Mouse (Mus musculus) forelimb bud, embryonic 11.5 days (tissue): ENCODE measurements at regions not wholly inside any gene's neighbourhood (a gene's known extent, or its start where the extent isn't known, plus 50 kb on each side); places are given as distances from the start of the nearest gene placed in this dataset.
A peak's percentile ranks its signal among the peaks of the same experiment; 100 is the strongest.

Experiments used
- DNase-seq: peaks from one replicate; pipeline ENCODE4 v3.0.0-alpha.2; 2012; ENCODE audit warnings: low read depth, low spot score

DNA sequence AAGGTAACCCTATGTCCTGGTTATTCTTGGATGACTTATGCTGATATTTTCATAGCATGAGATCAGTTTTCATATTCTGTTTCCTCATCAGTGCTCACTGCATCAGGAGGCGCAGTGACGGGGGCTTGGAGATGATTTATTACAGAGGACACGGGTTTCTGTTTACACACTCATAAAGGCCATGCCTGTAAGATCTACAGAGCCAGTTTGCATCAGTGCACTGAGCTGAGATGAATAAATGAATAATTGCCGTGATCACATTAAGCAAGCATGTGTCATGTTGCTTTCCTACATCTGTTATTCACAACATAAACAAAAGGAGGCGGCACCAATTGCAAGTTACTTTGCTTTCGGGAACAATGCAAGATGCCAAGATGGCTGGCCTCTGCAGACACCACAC, 271.6 kb downstream of the Rnf144a start:
- DNase-seq = no peak

DNA sequence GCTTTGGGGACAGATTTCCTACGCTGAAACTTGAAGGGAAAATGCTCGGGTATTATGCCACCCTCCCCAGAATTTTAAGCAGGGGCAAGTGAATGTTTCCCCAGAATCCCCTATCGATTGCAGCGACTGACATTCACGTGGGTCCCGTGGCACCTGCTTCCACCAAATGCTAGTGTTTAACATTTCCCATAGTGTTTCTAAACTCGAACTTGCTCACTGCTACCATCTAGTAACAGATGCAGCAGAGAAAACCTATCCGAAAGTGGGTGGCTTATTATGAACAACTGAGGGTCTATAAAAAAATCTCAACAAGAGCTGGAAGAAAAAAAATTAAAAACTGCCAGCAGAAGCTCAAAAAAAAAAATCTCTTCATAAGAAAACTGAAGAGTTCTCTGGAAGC, 284.2 kb downstream of the Rnf144a start:
- no peak for DNase-seq

DNA sequence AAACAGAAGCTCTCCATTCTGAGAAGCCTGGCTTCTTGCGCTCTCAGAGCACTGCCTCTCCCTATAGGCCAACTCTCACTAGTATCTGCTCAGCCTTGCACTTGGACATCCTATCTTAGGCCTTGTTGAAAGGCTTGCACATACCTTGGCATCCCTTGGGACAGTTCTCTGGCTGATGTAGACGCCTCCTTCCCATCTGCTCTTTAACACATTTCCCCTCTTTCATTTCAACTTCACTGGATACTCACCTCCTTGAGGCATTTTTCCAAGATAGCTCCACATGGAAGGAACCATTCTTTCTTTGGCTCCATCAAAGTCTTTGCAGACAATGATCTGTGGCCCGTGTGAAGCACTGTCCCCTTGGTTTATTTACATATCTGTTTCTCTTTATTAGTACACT, 285.0 kb downstream of the Rnf144a start:
- no peak for DNase-seq

DNA sequence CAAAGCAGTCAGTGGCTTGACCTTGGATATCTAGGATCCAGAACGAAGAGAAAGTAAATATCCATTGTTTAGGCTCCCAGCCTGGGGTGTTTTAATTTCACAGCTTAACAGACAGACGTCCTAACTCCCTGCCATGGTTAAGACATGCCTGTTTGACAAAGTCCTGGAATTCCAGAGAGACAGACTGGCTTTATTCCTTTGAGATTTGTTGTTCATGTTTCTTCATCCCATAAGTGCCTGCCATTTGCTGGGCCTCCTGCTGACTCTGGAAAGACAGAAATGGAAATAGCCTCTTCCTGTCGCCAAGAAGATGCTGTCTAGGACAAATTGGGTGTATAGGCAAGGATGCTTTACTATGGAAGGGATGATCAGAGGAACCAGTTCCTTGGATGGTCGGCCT, 285.5 kb downstream of the Rnf144a start:
- no peak for DNase-seq

DNA sequence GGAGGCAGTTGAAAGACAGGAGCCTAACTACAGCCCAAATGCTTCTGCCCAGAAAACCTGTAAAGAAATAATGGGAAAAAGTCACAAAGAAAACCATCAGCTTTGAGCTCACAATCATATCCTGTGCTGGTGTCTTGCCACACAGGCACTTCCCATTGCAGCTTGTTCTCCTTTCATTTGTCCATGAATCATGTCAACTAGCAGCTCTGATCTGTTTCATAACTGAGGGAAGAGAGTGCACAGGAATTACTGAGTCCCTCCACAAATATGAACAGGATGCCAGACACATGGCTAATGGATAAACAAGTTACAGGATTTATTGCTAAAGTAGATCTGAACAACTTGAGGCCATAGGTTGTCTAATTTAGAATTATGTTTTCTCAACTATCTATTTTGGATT, 286.2 kb downstream of the Rnf144a start:
- DNase-seq = no peak

DNA sequence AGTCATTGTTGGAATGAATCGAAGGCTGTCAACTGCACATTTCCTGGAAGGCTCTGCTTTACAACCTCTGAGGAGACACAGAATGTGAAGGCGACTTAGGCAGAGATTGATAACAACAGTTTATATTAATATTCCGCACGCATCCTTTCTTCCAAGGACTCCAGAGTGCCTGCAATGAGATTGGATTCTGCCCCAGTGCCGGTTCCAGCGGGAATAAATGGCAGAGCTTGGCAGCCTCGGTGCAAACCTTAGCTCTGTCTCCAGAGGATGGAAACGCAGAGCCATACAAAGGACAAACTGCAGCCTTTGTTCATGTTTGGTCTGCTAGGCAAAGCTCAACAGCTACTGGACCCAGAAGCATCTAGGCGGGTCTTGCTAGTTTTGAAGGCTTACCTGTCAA, 288.8 kb downstream of the Rnf144a start:
- DNase-seq = no peak

DNA sequence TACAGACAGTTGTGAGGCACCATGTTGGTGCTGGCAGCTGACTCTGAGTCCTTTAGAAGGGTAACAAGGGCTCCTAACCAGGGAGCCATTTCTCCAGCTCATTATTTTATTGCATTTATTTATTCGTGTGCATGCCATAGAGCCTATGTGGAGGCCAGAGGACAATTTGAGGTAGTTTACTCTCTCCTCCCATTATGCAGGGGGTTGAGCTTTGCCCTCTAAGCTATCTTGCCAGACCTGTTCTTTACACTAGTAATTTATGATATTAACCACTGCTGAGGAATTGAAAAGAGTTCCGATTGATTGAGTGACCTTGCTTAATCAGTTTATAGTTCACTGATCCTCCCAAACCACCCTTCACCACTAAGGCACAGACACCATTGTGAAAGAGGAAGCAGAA, 290.8 kb downstream of the Rnf144a start:
- DNase-seq = no peak

DNA sequence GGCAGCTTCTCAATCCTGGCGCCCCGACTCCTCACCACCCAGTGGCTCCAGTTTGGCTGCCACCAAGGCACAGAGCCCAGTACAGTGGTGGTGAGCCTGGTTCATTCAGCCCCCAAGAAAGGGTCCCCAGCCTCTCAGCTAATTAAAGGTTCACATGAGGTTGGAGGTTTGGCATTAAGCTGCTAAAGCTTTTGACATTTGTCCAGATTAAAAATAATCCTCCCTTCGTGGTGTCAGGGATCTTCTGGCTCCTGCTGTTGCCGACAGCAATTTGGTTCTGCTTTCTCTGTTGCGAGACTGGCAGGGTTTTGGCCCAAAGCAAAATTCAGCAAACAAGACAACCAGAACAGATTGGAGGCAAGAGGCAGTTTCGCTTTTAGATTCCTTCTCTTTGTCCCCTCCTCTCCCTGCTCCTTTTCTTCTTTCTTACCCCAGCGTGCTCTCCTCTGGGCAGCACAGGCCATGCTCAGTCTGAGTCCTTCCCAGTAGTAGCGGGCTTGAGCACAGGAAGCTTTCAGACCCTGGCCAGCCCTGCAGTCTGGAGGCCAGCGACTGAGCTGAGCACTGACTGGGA, 299.6 kb downstream of the Rnf144a start:
- DNase-seq = no peak

DNA sequence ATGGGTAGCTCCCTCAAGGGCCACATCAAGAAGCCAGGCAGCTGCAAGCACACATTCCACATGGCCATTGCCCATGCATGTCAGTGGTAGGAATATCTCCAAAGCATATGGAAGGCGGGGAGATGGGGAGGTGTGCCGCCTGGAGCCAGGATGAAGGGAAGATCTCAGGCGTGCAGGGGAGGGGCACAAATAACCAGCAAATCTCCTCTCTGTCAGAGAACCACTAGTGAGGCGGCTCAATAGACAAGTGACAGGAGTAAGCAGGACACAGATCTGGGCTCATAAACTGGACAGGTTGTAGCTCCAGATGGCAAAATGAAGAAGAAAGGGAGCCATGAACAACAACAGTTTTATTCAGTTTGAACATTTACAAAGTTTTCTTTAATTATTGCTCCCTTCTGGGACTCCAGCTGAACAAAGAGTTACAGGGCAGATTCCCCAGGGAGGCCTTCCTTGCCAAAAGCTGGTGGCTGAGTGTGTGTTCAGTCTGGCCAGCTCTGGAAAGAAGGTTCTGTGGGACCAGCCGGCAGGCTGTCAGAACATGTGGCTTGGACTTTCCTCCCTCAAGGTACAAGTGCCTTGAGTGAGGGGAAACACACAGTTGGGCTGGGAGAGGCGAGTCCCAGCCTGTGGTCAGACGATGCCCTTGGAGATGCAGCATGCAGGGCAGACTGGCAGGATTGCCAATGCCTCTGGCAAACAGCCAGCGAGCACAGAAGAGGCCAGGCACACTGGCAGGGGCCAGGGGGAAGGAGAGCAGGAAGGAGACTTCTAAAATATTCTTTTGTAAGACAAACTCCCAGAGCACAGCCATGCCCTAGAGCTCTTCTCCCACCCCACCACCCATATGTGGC, 302.7 kb downstream of the Rnf144a start:
- DNase-seq = no peak

DNA sequence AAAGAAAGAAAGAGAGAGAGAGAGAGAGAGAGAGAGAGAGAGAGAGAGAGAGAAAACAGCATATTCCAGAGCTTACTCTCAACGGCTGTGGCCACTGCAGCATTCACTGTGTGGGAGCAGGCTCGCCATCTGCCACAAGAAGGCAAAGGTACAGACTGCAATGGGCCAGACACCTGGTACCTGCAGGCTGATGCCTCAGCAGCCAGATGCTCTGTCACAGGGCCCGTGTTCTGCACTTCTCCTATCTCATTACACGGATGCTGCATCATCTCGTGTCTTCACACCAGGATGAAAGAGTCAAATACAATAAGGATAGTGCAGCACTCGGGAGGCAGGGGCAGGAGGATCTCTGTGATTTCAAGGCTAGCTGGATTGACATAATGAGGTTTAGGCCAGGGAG, 305.2 kb downstream of the Rnf144a start:
- no peak for DNase-seq

DNA sequence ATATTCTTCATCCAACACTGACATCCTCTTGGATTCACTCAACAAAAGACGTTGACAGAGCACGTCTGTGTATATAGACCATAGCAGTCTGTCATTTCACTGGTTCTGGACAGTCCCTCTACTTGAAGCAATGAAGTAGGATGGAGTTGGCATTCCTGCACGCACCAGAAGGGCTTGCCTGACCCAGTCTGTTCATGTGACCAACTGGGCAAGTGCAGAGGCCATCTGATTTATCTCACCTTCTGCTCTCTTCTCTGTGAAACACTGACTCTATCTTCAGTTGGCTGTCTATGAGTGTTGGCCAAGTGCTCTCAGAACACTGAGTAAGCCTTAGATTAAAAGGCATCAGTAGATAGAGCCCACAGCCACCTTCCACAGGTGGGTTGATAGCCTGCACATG, 310.7 kb downstream of the Rnf144a start:
- DNase-seq = no peak

DNA sequence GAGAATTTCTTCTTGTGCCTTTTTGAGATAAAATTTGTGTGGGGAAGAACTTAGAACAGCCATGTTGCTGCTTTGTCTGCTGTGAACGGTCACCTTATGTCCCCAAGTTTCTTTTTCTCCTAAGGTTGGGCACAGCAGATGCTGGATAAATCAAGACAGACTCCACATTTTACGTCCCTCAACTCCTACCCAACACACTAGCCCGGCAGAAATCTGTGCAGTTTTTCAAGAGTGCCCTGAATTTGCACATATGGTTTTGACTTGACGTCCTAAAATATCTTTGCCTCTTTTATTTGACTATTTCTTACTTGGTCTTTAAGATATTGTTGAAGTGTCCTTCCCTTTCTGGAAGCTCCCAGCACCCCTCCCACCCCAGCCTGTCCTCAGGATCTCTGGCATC, 312.7 kb downstream of the Rnf144a start:
- DNase-seq = no peak

DNA sequence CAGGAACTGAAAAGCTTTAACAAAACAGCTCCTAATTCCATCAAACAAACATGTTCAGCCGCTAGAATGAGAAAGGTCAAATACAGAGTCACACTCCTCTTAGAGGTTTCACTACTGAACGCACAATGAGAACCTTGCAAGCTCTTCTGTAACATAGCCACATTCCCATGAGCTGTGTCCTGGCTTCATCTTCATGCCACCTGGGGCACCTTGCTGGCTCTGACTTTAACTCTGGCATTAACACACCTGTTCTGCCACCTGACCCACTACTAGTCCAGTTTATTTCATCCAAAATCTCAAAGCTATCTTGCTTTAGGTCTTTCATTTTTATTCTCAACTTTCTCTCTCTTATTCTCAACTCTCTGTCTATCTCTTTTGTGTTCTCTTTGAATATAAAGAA, 314.9 kb downstream of the Rnf144a start:
- no peak for DNase-seq

DNA sequence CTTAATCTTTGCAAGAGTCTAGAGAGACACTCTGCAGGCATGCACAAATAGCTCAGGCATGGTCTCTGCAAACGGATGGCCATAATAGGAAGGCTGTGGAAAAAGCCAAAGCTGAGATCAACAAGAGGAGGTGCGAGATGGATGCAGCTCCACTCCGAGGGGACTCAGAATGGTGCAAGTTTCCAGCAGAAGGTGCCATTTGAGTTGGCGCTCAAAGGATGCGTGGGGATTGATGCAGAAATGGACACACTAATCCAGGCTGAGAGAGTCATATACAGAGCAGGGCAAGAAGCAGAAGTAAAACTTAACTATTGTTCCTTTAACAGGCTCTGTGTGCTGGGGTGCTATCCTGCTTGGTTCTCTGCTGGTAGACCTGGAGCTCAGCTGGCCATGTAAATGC, 315.9 kb downstream of the Rnf144a start:
- no peak for DNase-seq

DNA sequence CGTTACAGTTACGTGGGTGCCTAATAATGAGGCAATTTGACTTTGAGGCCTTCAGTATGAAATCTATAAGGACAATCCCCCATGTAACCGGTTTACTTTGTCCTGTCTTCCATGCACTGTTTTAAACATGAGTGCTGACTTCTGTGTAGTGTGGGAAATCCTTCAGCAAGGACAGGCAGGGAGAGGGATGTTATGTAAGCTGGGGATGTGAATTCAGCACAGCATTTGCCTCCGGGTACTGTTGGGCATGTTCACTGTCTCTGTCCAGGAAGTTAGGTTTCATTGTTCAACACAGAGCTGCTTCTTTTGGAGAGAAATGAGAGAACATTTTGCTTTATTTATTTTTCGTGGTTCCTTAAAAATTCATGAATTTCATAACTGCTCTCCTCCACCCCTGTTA, 322.7 kb downstream of the Rnf144a start:
- no peak for DNase-seq

DNA sequence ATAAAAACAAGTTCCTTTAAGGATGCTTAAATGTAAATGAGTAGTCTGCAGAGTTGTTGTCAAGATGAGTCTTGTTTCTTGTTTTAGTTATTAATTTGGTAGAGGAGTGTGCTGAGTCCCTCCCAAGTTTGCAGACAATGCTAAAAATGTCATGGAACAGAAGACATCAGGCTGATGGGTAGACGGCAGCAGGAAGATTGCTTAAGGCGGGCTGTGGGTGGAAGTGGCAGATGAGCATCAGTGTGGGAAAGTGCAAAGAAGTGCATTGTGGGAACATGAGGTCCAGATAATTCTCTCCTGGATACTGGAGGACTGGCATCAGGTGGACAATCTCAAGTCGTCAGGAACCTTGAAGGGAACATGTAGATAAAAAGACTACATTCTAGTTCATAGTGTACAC, 323.2 kb downstream of the Rnf144a start:
- DNase-seq = no peak

DNA sequence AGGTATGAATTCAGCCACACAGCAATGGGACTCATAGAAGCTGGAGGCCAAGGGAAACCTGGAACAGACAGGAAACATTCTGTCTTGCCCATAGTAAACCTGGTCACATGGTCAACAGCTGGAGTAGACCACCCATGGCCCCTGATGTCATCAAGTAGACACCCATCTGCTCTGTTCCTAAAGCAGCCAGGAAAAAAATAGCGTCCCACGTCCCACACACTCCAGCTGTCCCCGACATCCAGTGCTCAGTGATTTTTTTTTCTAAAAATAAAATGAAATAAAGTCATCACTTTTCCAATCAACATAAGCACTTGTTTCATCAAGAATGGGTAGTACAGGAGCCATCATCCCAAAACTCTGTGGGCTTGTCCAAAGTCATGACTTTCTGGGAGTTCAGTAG, 326.7 kb downstream of the Rnf144a start:
- no peak for DNase-seq

DNA sequence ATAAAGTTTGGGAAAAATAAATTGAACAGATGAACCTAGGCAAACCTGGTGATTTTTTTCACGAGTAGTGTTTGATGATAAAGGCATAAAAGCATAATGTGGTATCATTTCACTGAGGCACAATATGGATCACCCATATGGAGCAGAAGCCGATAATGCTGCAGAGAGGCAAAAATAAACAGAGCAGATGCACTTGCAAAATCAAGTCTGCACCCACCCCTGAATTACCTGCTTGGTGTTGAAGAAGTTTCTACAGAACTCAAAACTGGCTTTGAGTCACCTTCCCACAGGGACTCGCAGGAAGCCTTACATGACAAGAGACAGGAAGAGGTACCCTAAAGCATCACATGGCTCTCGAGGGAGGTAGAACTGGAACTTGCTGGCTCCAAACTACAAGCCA, 328.1 kb downstream of the Rnf144a start:
- DNase-seq = no peak

DNA sequence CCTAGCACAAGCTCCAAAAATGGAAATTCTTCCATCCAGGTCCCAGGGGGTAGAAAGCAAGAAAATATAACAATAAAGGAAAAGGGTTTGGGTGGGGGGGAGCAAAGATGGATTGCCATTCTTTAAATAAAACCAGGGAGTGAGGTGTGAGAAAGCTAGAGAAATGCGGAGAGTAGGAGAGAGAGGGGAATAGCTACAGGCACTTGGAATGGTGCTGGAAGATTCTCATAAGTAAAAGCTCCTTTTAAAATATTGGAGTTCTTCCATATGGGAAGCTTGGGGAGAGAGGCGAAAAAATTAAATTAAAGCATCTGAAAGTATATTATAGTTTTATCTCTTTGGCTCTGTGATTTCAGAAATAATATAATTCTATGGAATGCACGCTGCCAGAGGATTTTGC, 328.6 kb downstream of the Rnf144a start:
- DNase-seq = no peak

DNA sequence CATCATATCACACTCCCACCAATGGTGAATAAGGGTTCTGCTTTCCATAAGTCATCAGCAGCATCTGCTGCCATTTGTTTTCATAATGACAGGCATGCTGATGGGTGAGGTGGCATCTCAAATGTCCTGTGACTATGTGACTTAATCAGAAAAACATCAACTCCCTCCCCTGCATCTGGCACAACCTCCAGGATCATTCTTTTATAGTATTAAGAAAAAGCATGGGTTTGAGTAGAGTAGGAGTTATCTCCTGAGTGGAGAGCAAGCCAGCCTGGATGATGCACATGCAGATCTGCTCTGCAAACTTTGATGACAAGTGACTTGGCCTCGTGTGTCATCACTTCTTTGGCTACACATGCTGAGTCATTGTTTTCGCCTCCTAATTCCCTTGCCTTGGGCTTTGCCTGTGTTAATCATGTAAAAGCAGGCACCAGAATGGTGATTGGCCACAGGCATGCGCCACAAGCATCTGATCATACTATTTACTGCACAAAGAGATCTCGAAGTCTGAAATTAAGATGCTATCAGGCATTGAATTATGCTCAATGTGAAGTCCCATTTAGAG, 335.9 kb downstream of the Rnf144a start:
- DNase-seq = no peak

DNA sequence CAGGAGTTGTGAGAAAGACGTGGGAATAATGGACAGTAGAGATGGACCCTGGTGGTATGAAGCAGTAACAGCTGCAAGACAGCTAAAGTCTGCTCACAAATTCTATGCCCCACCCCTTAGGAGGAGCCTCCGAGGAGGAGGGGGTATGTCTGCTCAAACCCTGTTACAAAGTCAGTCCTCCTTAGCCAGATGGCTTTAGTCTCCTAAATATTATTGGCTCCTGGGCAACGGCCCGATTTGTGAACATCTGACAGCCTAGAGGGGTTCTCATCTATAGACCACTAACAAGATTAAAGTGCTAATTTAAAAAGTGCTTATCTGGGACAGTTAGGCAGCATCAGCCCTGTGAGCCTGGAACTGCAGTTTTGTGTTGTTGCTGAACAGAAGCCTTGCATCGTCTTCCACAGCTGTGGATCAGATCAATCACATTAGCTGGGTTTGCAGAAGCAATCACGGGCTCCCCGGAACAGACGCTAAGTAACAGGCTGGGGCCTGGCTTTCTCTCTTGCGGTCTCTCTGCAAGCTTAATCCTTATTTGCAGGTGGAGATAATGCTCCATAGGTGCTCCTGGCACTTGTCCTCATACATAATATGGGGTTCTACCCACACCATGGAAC, 339.3 kb downstream of the Rnf144a start:
- no peak for DNase-seq

DNA sequence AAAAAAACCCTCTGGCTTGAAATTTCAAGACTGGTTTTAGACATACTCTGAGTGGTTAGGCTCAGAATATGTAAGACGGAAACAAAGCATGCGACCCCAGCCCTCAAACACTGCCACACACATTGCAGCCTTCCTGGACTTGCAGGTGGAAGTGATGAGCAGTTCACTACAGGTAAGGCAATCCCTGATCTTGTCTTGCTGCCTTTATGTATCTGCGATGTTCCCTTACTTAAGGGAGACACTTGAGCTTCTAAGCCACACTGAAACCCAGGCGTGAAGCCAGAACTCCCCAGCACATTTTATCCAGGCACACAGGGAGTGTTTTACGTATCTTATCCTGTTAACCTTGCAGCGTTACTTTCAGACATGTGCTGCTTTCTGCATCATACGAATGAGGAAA, 342.9 kb downstream of the Rnf144a start:
- no peak for DNase-seq

DNA sequence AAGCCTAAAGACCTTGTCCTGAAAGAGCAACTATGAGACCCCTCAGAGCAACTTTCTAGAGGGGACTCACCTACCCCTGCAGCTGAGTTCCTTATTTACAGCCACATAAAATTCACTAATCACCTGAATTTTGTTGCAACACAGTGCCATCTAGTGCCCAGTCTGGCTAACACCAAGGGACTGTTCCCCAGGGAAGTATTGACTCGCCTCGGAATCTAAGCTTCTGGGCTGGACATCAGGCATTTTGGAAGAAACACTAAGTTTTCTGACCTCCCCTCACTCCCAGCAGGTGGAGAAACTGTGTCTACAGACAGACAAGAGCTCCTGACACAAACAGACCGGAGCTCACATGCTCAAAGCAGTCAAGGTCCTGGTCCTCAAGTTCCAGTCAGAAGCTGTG, 343.4 kb downstream of the Rnf144a start:
- DNase-seq = peak; percentile 84
